In genomic region chr3:85442261-85442660, GRCm38 (mm10) we compare ENCODE assay signal across 24 mouse cellular contexts.
DNase-seq lines count a peak whose midpoint lies in the region; ATAC-seq and TF ChIP-seq lines count a peak whose summit lies in the region.
"Had no signal": no experiment of that assay in that cellular context is flagged by ENCODE, and none has a peak within 500 bp of the region (broad histone marks: within the 10 kb centered on the region; RNA-seq: fewer than 3 reads in every experiment).

No protein-coding gene starts in this region.

- peak; percentile 49; the same call in 1 of the 2 replicates for TF ChIP-seq POLR2A in CH12.LX (IDR thresholded peaks at IDR 0.05; ENCODE audit: low read depth, low read length)

- no peak for TF ChIP-seq CTCF in CH12.LX (conservative IDR thresholded peaks at IDR 0.05 in 1 of 2, IDR thresholded peaks at IDR 0.05 in 1 of 2; ENCODE audit: low read depth in 2 of 2, low read length in 2 of 2)

- H3K9ac ChIP-seq in CH12.LX (ENCODE audit: insufficient read depth, low read depth) = no peak overlapping the region
- H3K9ac ChIP-seq: embryonic facial prominence, embryonic 12.5 days; forebrain, embryonic 13.5 days; forebrain, embryonic 15.5 days; forebrain, postnatal 0 days had no signal

- no peaks in the 10 kb centered on the region for H3K27me3 ChIP-seq in CH12.LX (replicated peaks)
- no peaks in the 10 kb centered on the region for H3K27me3 ChIP-seq in hindbrain, embryonic 10.5 days (ENCODE audit: insufficient read depth, poor library complexity, severe bottlenecking)
- H3K27me3 ChIP-seq: embryonic facial prominence, embryonic 12.5 days; forebrain, embryonic 13.5 days; forebrain, embryonic 15.5 days had no signal

- in situ Hi-C loops in CH12.LX (cut with MboI; ENCODE audit: low pct_ligation_motif_present, low pct_unique_long_range_greater_than_20kb, low sequenced_read_pairs) = no loop called here

- ATAC-seq in frontal cortex, adult (ENCODE audit: low TSS enrichment) = peak; percentile 33
- no peak for ATAC-seq in megakaryocyte, adult 5-6 weeks (ENCODE audit: poor library complexity, severe bottlenecking)
- ATAC-seq: activated CD4-positive, CD25-positive, alpha-beta regulatory T cell, adult 4 months; CD4-positive, CD25-positive, alpha-beta regulatory T cell, adult 4 months; forebrain, embryonic 13.5 days; forebrain, embryonic 15.5 days; forebrain, postnatal 0 days; Patski had no signal

- no peaks in the 10 kb centered on the region for H3K79me2 ChIP-seq in CH12.LX (replicated peaks; ENCODE audit: control insufficient read depth, extremely low read depth, insufficient read depth, poor library complexity, severe bottlenecking)

- DNase-seq in frontal cortex, postnatal 36 days (ENCODE audit: low spot score in 2 of 2) = no peak
- DNase-seq in CH12.LX (ENCODE audit: extremely low read depth) (peak; percentile 75), R1 (ENCODE audit: low read depth, low spot score) (peak; percentile 28)
- DNase-seq in hindbrain, embryonic 10.5 days (ENCODE audit: low spot score) = no peak
- DNase-seq: adrenal gland, adult 8-10 months; adrenal gland, postnatal 14 days; adrenal gland, postnatal 36 days; B cell, adult 2 months; cerebellum, adult 11-12 months; cerebellum, adult 2 months; cerebellum, adult 9-10 months; cerebellum, postnatal 10 days; cerebellum, postnatal 25 days; forebrain, postnatal 0 days had no signal

- no peak for TF ChIP-seq RAD21 in CH12.LX (IDR thresholded peaks at IDR 0.05; ENCODE audit: low read depth, low read length)

- H3K4me3 ChIP-seq in CH12.LX (replicated peaks in 1 of 3; ENCODE audit: low read depth in 2 of 3, low read length in 2 of 3, poor library complexity in 1 of 3) = no peak overlapping the region
- no peak overlapping the region for H3K4me3 ChIP-seq in hindbrain, embryonic 10.5 days
- H3K4me3 ChIP-seq: embryonic facial prominence, embryonic 10.5 days; embryonic facial prominence, embryonic 12.5 days; forebrain, embryonic 13.5 days; forebrain, embryonic 15.5 days had no signal

- no peak for TF ChIP-seq EP300 in CH12.LX (IDR thresholded peaks at IDR 0.05; ENCODE audit: low read length)

- WGBS in hindbrain, embryonic 10.5 days = 93% methylated on average over 8 of the region's 8 CpGs

- H3K9me3 ChIP-seq in CH12.LX (replicated peaks; ENCODE audit: low read length) = peaks cover under 1% of the 10 kb centered on the region
- H3K9me3 ChIP-seq in hindbrain, embryonic 10.5 days = no peaks in the 10 kb centered on the region
- H3K9me3 ChIP-seq: embryonic facial prominence, embryonic 10.5 days; embryonic facial prominence, embryonic 12.5 days; forebrain, embryonic 13.5 days; forebrain, embryonic 15.5 days; G1E had no signal

- H3K27ac ChIP-seq in CH12.LX (ENCODE audit: insufficient read depth, low read depth) = no peak overlapping the region
- H3K27ac ChIP-seq in hindbrain, embryonic 10.5 days = no peak overlapping the region
- H3K27ac ChIP-seq: embryonic facial prominence, embryonic 10.5 days; embryonic facial prominence, embryonic 12.5 days; forebrain, embryonic 13.5 days; forebrain, embryonic 15.5 days had no signal

- dilution Hi-C loops in CH12.LX (cut with MboI; ENCODE audit: extremely low pct_ligation_motif_present, extremely low pct_unique_long_range_greater_than_20kb, low sequenced_read_pairs) = no loop called here

- peaks cover 5 to 14% of the 10 kb centered on the region in 2 experiments; a peak in 3 of 4 replicates for H3K4me1 ChIP-seq in CH12.LX (ENCODE audit: control insufficient read depth in 1 of 2, insufficient read depth in 2 of 2)
- H3K4me1 ChIP-seq in hindbrain, embryonic 10.5 days (replicated peaks) = 0 out of 2 replicates have a peak, but pooled peaks cover 8% of the 10 kb centered on the region
- H3K4me1 ChIP-seq: embryonic facial prominence, embryonic 10.5 days; embryonic facial prominence, embryonic 12.5 days; forebrain, embryonic 13.5 days; forebrain, embryonic 15.5 days had no signal

- no peak overlapping the region for H3K4me2 ChIP-seq in CH12.LX (ENCODE audit: insufficient read depth, low read depth, poor library complexity, severe bottlenecking)
- H3K4me2 ChIP-seq: embryonic facial prominence, embryonic 12.5 days; forebrain, embryonic 13.5 days; forebrain, embryonic 15.5 days had no signal

- no peaks in the 10 kb centered on the region for H3K36me3 ChIP-seq in CH12.LX (replicated peaks in 1 of 2; ENCODE audit: control insufficient read depth in 1 of 2, insufficient read depth in 1 of 2, low read length in 1 of 2)
- no peaks in the 10 kb centered on the region for H3K36me3 ChIP-seq in hindbrain, embryonic 10.5 days
- H3K36me3 ChIP-seq: embryonic facial prominence, embryonic 10.5 days; embryonic facial prominence, embryonic 12.5 days; forebrain, embryonic 15.5 days; G1E had no signal

TF ChIP-seq in CH12.LX, 34 proteins besides CTCF, POLR2A, EP300 and RAD21:
- TF ChIP-seq KAT2A (IDR thresholded peaks at IDR 0.05; ENCODE audit: insufficient replicate concordance, low read length) (no peak), E2F4 (IDR thresholded peaks at IDR 0.05; ENCODE audit: insufficient replicate concordance, low read depth, low read length) (0 out of 2 replicates have a peak, but pooled peaks have one; percentile 17), BHLHE40 (IDR thresholded peaks at IDR 0.05; ENCODE audit: low read depth, low read length) (peak; percentile 23; the same call in 1 of the 2 replicates)

Comparison
In these comparisons a context has a peak if more than half of its experiments do, and no peak if none do; other contexts are left out.
1. DNase-seq: peak in CH12.LX (single experiment) and R1 (single experiment); none in frontal cortex, postnatal 36 days (0 of 2) and hindbrain, embryonic 10.5 days (single experiment).